Mouse (Mus musculus) embryonic fibroblast, embryonic 13.5 days (primary cell): ENCODE measurements around the gene Zfp622. TPM values are rescaled to one million over a fixed set of nuclear protein-coding genes. Genes with fewer than 3 reads are reported as not detected.

Experiments used
- H3K27ac ChIP-seq: 2 replicates; pipeline ENCODE4 v1.5.1; 2012; ENCODE audit warnings: low read length, control low read depth, inconsistent platforms; ENCODE audit not compliant: insufficient read depth
- H3K4me1 ChIP-seq: 2 replicates; pipeline ENCODE4 v1.6.1; 2011; ENCODE audit warnings: low read length; ENCODE audit not compliant: control insufficient read depth, insufficient read depth
- H3K4me3 ChIP-seq: 2 replicates; pipeline ENCODE4 v1.5.1; 2011; ENCODE audit warnings: mild to moderate bottlenecking, control low read depth, low read length; ENCODE audit not compliant: insufficient read depth
- CTCF ChIP-seq: IDR thresholded peaks from 2 replicates; pipeline ENCODE4 v1.5.1; 2011; ENCODE audit warnings: mild to moderate bottlenecking, control low read depth, low read length, moderate library complexity, borderline replicate concordance; ENCODE audit not compliant: insufficient read depth
- POLR2A ChIP-seq: IDR thresholded peaks from 2 replicates; pipeline ENCODE4 v1.6.1; 2011; ENCODE audit warnings: low read depth, mild to moderate bottlenecking, control low read depth, low read length, moderate library complexity
- polyA plus RNA-seq: library from polyadenylated mRNA; stranded (reverse); fragments of >200 nt; gene quantifications from 2 replicates; pipeline ENCODE4 v1.2.4, GENCODE M21; 2011; ENCODE audit warnings: low read depth; ENCODE audit not compliant: missing spikeins, insufficient read length

Zfp622 gene
- polyA plus RNA-seq, 1 experiment = 54.3 TPM

DNA sequence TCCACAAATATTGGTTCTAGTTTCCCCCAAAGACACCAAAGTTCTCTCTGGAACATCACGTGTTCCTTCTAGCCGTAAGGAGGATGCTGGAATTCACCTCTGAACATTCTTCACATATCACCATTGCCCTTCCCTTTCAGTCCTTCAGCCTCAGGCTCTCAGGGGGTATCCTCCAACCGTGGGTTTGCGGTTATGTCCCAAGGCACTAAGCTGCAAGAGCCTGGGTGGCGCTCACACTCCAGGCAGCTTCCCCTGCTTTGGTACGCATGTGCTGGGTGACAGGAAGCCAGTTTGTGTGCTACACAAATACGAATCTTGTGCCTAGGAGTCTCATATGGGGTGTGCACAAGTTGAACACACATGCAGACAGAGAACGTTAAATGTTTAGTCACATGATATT, 36.8 kb upstream of the Zfp622 start:
- no peak overlapping the region for H3K27ac ChIP-seq
- no peak overlapping the region for H3K4me3 ChIP-seq
- TF ChIP-seq POLR2A = no peak
- H3K4me1 ChIP-seq = no peaks in the 10 kb centered on the region

DNA sequence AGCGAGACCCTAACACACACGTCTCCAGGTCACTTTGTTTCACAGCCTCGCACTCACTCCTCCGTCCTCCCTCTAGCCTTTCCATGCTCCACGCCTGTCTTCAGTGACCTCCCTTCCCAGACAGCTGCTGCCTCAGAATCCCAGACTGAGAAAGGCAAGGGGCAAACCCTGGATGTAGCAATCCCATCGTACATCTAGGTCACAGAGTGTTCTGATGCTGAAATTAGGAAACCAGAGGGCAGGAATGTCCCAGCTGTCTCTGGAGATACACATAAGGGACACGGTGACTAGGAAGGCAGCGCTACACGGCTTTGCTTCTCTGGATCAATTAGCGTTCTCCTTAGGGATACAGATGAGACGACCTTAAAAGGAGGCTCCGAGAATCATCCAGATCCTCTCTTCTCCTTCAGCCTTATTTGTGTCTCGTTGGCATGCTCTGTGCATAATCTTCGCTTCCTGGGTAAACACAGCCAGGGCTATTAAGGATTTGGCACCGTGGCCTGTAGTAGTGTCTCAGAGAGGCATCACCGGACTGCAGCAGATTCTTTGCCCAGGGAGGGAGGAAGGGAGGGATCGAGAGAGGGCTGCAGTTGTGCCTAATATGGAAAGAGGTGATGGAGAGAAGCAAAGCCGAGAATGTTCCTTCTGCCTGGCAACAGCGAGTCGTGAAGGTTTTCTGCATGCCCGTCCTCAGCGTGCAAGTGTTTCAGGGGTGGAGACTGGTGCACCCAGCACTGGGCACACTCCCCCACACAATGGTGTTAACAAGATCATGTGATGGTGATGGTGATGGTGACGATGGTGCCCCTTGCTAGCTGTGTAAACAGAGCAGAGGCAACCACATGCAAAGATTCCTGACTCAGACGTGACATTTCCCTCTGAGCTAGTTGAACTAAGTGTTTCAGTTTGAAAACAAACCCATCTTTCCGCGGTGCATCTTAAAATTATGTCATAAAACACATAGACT, 35.6 kb upstream of the Zfp622 start:
- Histone ChIP-seq H3K4me3 (no peak overlapping the region), H3K4me1 (no peaks in the 10 kb centered on the region), H3K27ac (no peak overlapping the region)
- TF ChIP-seq CTCF (no peak), POLR2A (no peak)

DNA sequence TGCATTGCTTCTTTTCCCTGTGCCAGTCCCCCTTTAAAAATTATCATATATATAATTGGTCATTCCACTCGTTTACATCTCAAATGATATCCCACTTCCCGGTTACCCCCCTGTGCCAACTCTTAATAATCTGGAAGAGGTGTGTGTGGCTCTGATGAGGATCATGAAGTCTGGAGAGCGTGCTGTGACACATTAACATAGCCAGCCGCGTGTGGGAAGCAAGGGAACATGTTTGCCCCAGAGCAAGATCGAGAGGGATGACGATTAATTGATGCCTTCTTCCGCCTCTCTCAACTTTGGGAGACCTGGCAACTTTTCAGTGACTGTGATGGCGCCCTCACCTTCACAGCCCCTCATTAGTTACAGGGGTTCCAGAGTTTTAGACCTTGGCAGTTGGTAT, 34.5 kb upstream of the Zfp622 start:
- TF ChIP-seq CTCF = no peak
- TF ChIP-seq POLR2A = no peak

DNA sequence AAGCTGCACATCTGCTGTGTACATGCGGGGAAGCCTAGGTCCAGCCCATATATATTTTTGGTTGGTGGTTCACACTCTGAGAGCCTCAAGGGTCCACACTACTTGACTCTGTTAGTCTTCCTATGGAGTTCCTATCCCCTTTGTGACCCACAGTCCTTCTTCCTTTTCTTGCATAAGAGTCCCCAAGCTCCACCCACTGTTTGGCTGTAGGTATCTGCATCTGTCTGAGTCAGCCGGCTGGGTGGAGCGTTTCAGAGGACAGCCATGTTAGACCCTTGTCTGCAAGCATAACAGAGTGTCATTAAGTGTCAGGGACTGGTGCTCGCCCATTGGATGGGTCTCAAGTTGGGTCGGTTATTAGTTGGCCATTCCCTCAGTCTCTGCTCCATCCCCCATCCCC, 33.6 kb upstream of the Zfp622 start:
- H3K27ac ChIP-seq = no peak overlapping the region
- no peak overlapping the region for H3K4me3 ChIP-seq
- no peaks in the 10 kb centered on the region for H3K4me1 ChIP-seq
- no peak for TF ChIP-seq POLR2A
- no peak for TF ChIP-seq CTCF

More for the DNA sequence above, 34.5 kb upstream of the Zfp622 start:
- H3K27ac ChIP-seq = no peak overlapping the region
- H3K4me3 ChIP-seq = no peak overlapping the region
- no peaks in the 10 kb centered on the region for H3K4me1 ChIP-seq

DNA sequence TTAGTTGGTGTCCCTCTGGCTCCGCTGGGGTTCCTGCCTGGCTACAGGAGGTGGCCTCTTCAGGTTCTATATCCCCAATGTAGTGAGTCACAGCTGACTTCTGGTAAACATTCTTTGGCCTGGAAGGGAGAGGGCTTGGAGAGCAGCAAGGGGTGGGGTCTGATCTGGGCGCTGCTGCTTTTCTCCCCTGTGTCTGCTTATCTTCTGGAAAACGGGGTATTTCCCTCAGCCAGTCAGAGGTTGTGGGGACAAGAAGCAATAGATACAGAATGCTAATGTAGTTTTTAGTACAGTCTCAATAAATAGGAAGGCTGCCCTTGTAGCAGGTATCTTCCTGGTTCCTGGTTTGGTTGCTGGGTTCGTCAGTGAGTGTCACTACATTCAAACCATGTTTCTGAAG, 33.1 kb upstream of the Zfp622 start:
- TF ChIP-seq CTCF (no peak), POLR2A (no peak)
- peaks cover 2% of the 10 kb centered on the region; the same call in 1 of the 2 replicates for H3K4me1 ChIP-seq
- H3K4me3 ChIP-seq = no peak overlapping the region
- no peak overlapping the region for H3K27ac ChIP-seq

DNA sequence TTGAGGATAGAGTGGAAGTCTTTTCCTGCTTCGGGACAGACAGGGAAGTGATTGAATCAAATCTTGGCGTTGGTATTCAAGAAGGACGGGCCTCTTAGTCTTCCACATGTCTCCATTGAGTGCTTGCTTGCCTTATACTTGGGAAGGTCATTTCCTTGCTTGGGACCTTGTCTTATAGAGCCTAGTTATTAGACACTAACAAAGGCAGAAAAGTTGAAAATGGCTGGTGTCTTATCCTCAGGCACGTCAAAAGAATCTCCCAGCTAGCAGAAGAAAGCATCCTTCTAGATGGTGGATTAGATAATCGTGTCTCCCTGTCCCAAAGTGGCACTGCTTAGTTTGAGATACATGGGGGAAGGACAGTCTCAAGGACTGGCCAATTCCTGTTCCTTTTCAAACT, 28.2 kb upstream of the Zfp622 start:
- H3K4me1 ChIP-seq = peaks cover 12% of the 10 kb centered on the region
- TF ChIP-seq CTCF (no peak), POLR2A (no peak)
- no peak overlapping the region for H3K27ac ChIP-seq
- no peak overlapping the region for H3K4me3 ChIP-seq

DNA sequence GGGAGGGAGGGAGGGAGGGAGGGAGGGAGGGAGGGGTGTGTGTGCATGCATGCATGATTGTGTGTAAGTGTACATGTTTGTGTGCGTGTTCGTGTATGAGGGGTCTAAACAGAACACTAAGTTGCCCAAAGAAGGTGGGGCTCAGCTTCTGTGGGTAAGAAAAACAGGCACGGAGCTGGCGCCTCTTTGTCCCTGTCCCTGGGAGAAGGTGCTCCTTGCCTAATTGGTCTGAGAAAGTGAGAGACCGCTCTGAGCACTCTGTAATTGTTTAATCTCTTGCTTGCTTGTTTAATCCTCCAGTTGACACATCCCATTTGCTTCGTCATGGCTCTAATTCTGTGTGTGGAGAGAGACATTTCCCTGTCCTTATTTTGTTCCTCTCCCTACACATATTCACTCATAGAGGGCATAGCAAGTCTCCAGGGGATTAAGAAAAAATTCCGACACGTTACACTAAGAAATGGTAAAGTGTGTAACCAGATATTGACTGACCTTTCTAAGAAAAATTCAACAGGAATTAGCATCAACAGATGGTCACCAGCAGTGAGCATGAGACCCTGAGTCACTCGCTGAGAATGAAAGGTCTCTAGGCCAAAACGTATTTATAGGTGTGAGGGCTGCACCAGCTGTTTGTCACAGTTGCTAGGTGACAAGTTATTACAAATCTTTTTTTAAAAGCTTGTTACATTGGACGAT, 27.6 kb upstream of the Zfp622 start:
- no peak for TF ChIP-seq POLR2A
- TF ChIP-seq CTCF = no peak
- Histone ChIP-seq H3K4me1 (peaks cover 12% of the 10 kb centered on the region), H3K27ac (peak overlapping the region; percentile 43; the same call in 1 of the 2 replicates)

DNA sequence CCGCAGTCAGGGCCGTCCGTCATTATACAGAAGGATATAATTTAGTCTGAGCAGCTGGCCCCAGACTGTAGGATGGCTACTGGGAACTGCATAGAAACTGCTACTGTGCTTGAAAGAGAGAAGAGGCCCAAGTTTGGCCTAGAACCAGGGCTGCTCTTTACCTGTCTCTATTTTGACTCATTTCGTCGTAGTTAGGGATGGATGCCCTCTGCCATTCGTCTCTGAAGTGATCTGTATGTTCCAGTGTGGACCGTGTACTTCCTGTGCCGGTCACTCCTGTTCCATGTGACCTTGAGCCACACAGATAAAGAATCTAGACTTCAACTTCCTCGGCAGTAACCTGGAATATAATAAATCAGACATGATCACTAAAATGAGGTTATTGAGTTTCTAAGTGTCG, 26.5 kb upstream of the Zfp622 start:
- TF ChIP-seq POLR2A = no peak
- no peak for TF ChIP-seq CTCF
- peaks cover 12% of the 10 kb centered on the region for H3K4me1 ChIP-seq

More for the DNA sequence above, 27.6 kb upstream of the Zfp622 start:
- no peak overlapping the region for H3K4me3 ChIP-seq

DNA sequence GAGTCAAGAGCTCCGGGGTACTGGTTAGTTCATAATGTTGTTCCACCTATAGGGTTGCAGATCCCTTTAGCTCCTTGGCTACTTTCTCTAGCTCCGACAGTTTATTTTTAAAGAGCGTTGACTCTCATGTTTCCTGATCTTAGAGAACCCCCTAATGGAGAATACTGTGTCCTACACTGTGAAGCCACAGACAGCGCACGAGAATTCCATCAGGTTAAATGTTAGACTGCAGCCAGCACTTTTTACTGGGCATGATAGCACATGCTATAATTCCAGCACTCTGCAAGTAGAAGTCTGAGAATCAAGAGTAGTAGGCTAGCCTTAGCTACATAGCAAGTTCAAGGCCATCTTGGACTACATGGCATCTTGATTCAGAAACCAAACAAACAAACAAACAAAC, 24.8 kb upstream of the Zfp622 start:
- Histone ChIP-seq H3K4me3 (no peak overlapping the region), H3K4me1 (peaks cover 12% of the 10 kb centered on the region), H3K27ac (no peak overlapping the region)
- TF ChIP-seq POLR2A (no peak), CTCF (no peak)

More for the DNA sequence above, 26.5 kb upstream of the Zfp622 start:
- Histone ChIP-seq H3K4me3 (no peak overlapping the region), H3K27ac (0 out of 2 replicates have a peak overlapping the region, but pooled peaks have one; percentile 36)

DNA sequence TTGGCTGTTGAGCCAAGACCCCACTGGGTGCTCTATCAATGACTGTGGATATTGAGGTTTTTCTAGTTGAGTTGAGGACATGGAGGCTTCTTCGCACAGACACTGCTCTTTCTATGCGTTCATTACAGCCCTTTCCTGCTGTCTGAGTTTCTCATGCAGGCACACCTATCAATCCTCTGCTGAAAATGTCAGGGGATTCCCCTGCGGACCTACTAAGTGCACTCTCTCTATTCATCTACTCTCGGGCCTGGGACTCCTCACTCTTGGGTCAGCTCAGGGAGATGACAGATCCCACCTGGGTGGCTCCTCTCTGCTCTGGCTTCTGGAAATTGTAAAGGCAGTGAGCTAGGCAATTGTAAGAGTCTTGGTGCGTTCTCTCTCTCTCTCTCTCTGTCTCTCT, 23.9 kb upstream of the Zfp622 start:
- Histone ChIP-seq H3K4me1 (peaks cover 12% of the 10 kb centered on the region), H3K27ac (no peak overlapping the region), H3K4me3 (no peak overlapping the region)
- TF ChIP-seq CTCF (no peak), POLR2A (no peak)
